Mouse (Mus musculus) urinary bladder, adult 2 months (tissue): Measurements from ENCODE around the gene Cisd3. TPM values are rescaled to one million over a fixed set of nuclear protein-coding genes. Genes with fewer than 3 reads are reported as not detected.
A peak's percentile ranks its signal among the peaks of the same experiment; 100 is the strongest.

Experiments used
- DNase-seq: peaks from one replicate; pipeline ENCODE4 v3.0.0; 2022; ENCODE audit warnings: low spot score
- polyA plus RNA-seq: library from polyadenylated mRNA; depleted of rRNA; stranded (reverse); fragments of >200 nt; gene quantifications from 2 replicates; pipeline ENCODE4 v1.2.3, GENCODE M21; 2012

The Cisd3 gene
- polyA plus RNA-seq, 1 experiment = 55.7 TPM

DNA sequence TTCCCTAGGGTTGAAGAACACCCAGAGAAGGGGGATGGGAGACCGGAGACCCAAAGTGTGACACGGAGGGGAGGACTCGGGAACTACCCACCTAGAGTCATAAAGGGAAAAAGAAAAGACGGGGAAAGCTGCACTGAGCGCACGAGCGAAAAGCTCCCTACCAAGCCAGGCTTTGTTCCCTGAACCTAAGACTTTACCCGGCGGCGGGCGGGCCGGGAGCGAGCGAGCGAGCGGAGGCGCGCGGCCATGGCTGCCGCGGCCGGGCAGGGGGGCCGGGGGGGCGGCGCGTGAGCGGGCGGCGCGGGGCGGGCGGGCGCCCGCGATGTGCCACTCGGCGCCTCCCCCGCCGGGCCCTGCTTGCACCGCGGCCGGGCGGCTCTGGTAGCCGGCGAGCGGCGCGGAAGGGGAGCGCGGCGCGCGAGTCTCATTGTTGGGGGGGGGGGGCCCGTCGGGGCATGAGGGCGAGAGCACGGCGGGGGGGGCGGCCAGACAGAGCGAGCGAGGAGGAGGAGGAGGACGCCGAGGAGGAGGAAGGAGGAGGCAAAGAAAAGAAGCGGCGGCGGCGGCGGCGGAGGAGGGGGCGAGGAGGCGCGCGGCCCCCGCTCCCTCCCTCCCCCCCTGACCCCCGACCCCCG lies 22.6 kb upstream of the Cisd3 start, which contains the start of gene Mllt6:
Mllt6 (plus strand) TSS at position 522 of the 635 bp plus-strand sequence.
- DNase-seq = peak; percentile 57

DNA sequence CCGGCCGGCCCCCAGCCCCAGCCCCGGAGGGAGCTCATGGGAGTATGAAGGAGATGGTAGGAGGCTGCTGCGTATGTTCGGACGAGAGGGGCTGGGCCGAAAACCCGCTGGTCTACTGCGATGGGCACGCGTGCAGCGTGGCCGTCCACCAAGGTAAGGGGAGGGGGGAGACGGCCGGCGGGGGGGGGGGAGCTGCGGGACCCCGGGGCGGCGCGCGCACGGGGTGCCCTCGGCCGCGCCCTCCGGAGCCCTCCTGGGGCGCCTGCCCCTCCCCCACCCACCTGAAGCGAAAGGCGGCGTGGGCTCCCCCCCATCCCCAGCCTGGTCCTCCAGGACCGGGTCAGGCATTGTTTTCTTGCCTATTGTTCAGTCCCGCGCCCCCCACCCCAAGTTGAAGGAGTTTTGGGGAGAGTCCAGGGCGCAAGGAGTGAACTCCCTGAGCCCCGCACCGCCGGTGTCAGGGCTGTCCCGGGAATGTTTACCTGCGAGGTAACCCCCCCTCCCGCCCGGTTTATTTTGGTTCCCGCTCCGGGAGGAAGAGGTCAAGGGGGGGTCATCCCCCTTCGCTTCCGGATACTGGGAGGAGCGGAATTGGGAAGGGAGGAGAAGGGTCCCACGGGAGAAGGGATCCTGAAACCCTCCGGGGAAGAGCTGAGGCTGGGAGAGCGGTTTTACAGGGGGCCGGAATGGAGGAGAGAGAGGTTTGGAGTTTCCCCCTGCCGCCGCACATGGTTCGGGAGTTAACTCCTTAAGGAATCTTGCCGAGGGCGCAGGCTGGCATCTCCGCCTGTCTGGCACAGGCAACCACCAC lies 21.9 kb upstream of the Cisd3 start:
- no peak for DNase-seq

DNA sequence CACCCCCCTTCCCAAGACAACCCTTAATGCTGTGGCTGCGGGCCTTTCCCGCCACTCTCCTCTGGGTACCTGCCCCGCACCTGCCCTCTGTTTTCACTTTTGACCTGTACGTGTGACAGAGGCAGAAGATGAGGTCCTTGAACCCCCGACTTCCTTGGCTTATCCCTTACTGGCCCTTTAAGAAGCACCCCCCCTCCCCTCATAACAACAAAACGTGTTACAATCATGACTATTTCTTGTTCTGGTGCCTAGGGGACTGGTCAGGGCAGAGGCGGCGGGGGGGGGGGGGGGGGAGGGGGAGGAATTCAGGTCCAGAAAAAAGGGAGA lies 21.3 kb upstream of the Cisd3 start:
- DNase-seq = no peak

DNA sequence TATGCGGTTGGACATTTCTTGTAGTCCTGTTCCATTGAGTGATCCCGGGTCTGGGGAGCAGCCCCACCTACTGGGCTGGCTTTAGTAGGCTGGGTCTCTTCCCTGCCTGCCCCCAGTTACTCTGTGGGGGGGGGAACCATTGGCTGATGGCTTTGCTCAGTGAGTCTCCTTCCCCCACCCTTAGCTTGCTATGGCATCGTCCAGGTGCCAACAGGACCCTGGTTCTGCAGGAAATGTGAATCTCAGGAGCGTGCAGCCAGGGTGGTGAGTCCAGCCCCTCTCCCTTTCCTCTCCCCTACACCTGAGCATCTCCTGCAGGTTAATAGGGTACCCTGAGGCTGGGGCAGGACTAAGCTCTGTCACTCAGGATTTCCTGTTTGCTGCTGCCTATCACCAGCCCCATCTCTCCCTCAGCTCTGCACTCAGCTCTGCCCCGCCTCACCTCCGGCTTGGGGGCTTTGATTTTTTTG lies 20.8 kb upstream of the Cisd3 start:
- DNase-seq = no peak

DNA sequence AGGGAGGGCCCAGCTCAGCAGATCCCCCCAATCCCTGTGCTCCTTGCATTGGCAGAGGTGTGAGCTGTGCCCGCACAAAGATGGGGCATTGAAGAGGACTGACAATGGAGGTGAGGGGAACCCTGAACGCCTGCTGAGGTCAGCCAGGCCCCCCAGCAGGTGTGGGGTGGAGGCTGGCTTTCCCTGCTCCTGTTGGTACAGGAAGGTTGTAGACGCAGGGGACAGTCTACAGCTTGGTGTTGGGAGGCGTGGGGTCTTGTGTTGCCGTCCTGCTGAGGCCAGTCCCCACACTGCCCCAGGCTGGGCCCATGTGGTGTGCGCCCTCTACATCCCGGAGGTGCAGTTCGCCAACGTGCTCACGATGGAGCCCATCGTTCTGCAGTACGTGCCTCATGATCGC lies 20.2 kb upstream of the Cisd3 start:
- DNase-seq = no peak

DNA sequence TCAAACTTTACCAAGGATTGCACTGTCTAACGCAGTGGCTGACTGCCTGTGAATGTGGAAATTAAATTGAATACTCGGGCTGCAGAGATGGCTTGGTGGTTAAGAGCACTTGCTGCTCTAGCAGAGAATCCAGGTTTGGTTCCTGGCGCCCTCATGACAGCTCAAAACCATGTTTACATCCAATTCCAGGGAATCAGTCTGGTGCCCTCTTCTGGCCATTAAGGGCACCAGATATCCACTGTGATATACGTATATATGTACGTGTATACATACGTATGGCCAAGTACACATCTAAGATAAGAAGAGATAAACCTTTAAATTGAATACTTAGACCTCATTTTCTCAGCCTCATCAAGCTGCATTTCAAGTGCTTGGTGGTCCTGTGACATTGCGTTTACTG lies 19.4 kb upstream of the Cisd3 start:
- DNase-seq = no peak

DNA sequence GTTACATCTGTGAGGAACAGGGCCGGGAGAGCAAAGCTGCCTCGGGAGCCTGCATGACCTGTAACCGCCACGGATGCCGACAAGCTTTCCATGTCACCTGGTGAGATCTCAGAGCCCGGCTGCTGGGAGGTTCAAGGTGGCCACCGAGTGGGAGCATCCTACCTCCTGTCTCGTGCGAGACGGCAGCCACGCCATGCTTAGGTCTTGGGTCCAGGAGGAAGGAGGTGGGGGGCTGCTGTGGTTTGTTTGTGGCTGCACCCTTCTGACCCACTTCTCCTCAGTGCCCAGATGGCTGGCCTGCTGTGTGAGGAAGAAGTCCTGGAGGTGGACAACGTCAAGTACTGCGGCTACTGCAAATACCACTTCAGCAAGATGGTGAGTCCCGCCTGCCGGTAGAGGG lies 18.8 kb upstream of the Cisd3 start:
- DNase-seq = no peak

DNA sequence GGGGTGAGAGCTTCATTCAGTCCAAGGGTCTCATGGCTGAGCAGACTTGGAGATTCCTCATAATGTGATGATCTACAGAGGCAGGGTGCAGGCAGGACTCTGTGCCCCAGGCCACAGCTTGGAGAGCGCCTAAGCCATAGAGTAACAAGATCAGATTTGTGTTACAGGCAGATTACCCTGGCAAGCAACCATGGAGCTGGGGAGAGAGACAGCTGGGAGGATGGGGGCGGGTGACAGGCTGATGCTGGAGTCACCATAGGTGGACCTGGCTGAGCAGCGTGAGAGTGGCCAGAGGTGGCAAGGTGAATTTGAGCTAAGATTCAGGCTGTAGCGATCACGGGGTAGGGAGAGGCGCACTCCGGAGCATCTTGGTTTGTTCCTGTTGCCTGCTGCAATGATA lies 17.5 kb upstream of the Cisd3 start:
- DNase-seq = no peak

DNA sequence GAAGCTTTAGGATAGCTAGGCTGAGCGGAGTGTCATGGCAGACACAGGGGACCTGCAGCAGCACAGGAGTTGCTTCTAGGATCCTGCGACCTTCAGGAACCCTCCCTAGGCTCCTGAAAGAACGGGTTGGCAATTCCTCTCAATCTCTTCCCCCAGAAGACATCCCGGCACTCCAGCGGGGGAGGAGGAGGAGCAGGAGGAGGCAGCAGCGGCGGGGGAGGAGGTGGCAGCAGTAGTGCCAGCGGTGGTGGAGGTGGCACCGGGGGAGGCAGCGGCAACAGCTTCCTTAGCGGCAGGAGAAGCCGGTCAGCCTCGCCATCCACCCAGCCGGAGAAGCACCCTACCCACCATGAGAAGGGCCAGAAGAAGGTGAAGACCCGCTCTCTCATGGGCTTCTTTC lies 16.4 kb upstream of the Cisd3 start:
- DNase-seq = no peak

DNA sequence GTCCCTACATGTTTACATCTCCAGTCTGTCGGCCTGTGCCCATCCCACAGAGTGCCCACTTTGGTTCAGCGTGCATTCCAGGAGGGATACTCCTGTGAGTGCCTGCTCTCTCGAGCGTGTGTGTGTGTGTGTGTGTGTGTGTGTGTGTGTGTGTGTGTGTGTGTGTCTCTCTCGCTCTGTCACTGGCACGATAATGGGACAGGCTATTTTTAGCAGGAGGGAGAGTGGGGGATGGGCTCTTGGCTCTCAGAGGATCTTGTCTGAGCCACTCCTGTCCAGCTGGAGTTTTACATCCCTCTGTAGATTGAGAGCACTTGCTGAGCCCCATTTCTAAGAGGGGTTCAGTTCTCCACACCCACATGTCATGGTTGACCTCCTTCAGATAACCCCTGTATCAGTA lies 15.8 kb upstream of the Cisd3 start:
- no peak for DNase-seq

DNA sequence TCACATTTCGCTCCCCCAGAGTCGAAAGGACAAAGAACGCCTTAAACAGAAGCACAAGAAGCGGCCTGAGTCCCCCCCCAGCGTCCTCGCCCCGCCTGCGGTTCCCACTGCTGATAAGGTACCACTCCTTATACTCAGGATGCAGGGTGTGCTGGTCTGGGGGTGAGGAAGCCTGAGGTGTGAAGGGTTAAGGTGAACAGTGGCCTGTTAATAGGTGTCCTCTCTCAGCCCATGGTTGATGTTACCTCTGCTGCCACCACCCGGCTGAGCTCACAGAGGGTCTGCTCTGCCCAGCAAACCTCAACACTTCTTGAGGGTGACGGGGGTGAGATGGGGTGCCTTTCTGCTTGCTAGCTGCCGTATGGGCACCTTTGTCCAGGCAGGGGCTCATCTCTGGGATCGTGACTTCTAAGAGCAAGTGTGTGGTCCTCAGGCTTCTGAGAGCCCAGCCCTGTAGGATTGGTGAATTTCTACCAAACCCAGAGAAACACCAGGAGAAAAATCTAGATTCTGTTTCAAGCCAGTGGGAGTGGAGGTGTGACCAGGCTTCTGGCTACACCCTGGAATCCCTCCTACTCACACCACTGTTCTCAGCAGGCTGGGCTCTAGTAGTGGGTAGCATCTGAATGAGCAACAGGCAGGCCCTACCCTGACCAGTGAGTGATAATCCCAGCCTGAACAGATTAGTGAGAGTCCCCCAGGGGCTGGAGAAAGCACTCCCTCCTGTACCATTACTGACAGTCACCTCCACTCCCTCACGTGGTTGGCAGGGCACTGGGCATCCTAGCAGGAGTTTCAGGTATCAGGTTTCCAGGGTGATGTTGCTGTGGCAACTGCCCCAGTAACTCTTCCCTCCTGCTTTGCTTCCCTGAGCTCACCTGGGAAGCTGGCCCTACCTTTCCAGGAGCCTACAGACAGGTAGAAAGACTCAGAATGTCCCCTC lies 15.1 kb upstream of the Cisd3 start:
- no peak for DNase-seq

DNA sequence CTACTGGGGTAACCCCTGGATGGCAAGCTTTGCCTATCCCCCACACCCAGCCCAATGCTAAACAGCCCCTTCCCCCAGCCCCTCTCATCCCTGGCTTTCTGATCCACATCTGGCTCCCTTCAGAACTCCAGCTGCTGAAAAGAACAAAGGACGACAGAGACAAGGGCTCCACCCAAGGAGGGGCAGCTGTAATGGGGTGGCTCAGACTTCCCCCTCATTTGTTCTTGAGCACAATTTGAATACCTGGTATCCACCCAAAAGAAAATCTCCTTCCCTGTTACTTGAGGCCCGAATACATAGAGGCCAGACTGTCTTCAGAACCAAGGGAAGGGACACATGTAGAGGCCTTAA lies 14.5 kb upstream of the Cisd3 start:
- no peak for DNase-seq

DNA sequence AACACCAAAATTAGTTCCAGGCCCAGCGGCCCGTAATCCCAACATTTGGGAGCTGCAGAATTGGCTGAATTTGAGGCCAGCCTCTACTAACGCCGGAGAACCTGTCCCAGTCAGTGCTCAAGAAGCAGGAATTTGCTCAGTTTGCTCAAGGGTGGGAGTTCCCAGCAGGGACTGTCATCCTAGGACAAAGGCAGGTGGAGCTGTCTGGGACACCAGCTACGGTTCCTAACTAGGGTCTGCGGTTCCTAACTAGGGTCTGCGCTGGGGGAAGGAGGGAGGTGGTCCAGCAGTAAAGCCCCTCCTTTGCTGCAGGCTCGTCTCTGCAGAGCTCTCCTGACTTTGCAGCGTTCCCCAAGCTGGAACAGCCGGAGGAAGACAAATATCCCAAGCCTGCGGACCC lies 12.5 kb upstream of the Cisd3 start:
- DNase-seq = no peak

DNA sequence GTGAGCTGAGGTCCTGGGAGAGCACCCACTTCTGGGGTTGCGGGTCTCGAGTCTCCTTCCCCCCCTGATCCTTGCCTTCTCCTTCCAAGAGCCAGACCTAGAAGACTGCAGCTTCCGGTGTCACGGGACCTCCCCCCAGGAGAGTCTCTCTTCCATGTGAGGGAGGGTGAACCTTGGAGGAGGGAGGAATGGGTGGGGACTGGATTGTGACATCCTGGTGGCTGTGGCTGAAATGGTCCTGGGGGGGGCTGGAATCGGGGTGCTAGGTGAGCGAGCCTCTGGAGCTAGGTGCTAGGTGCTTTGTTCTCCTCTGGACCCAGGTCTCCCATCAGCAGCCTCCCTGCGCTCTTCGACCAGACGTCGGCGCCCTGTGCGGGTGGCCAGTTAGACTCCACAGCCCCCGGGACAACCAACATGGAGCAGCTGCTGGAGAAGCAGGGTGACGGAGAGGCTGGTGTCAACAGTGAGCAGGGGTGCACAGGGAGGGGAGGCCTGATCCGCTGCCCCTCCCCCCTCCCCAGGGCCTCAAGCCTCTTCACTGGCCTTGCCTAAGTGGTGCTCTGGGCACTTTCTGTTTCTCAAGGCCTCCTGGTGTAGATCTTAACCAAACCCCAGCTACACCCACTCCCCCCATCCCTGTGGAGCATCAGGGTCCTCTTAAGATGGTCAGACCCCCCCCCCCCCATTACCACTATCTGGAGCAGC lies 9.4 kb upstream of the Cisd3 start:
- no peak for DNase-seq

DNA sequence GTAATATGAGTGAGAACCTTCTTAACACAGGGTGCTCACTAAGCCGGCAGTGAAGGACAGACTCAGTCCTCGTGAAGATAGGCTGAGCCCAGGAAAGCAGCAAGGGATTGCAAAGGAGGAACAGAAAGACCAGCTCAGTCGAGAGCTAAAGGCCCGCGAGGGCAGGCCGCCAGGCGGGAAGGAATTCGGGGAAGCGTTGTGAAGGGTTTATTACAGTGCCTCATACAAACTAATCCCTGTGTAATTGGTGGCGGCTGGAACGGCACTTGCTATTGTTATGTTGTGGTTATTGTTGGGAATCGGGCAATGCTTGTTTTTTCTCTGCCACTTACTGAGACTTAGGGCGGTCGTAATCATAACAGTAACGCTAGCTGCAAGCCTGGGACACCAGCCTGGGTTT lies 8.2 kb upstream of the Cisd3 start:
- DNase-seq = no peak

DNA sequence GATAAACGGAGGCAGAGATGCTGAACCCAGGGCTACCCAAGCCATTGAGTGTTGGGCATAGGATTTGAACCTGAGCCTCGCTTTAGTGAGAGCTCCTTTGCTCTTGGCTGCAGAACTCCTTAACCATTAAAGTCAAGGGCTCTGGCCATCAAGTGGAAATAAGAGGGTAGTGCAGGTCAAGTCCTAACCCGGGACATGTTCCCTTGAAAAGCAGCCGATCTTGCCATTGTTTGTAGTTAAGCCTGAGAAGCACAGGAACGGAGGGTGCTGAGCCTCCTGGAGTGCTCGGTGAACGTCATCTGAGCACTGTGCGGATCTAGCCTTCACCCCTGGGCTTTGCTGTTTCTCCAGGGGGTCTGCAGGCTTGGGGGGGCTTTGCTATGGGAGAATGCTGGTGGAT lies 7.8 kb upstream of the Cisd3 start:
- no peak for DNase-seq

DNA sequence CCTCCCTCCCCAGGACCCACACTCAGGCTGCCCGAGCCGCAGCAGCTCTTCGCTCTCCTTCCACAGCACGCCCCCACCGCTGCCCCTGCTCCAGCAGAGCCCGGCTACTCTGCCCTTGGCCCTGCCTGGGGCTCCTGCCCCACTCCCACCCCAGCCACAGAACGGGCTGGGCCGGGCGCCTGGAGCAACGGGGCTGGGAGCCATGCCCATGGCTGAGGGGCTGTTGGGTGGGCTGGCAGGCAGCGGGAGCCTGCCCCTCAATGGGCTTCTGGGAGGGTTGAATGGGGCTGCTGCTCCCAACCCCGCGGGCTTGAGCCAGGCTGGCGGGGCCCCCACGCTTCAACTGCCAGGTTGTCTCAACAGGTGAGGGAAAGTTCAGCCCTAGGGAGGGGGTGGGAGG lies 7.3 kb upstream of the Cisd3 start:
- no peak for DNase-seq

DNA sequence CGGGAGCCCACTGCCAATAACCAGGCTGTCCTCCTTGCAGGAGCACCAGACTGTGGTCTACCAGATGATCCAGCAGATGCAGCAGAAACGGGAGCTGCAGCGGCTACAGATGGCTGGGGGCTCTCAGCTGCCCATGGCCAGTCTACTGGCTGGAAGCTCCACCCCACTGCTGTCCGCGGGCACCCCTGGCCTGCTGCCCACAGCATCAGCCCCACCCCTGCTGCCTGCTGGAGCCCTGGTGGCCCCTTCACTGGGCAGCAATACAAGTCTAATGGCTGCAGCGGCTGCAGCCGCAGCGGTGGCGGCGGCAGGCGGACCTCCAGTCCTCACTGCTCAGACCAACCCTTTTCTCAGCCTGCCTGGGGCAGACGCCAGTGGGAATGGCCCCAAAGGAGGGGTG lies 5.2 kb upstream of the Cisd3 start:
- DNase-seq = no peak

DNA sequence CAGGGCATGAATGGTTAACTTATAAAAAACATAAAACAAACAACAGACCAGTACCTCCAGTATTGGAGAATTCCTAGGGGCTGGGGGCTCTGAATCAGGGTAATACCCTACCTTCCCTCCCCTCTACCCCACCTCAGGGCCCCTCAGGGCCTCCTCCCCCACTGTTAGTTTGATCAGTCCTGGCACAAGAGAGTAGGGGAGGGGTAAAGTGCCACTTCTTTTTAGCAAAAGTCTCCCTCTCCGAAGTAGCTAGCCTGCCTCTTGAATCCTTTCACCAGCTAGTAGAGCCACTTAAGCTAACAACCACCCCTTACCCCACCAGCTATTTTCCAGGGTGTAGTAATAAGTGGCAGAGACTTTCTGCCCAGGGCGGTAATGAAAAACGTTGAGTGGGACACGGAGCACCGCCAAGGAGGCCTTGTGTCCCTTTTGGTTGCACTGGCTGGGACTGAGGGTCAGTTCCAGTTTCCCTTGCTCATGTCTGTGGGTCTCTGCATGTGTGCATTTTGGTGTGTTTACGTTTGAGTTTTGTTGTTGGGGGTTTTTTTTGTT lies 3.0 kb upstream of the Cisd3 start:
- DNase-seq = no peak

DNA sequence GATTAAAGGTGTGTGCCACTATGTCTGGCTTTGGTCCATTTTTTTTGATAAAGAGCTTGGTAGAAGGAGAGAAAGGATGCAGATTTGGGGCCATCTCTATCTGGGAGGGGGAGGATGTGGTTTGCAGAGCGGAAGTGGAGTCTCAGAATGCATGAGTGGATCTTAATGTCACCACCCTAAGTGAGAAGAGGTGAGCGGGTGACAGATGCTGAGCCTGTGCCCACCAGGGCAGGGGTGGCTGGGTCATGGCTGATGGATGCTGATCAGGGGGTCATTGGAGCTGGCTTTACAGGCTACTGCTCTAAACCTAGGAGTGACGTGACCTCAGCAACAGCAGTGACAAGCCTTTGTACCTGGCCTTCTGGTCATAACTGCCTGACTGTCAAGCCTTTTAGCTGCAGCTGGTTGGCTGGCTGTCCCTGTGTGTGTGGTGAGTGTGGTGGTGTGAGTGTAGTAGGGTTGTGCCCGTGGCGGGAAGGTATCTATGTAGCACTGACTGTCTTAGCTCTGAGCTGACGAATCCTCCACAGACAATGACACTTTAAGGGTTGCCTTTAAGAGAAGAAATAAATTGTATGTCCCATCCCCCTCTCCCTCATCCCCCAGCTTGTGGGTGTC lies 1.5 kb upstream of the Cisd3 start:
- DNase-seq = no peak

DNA sequence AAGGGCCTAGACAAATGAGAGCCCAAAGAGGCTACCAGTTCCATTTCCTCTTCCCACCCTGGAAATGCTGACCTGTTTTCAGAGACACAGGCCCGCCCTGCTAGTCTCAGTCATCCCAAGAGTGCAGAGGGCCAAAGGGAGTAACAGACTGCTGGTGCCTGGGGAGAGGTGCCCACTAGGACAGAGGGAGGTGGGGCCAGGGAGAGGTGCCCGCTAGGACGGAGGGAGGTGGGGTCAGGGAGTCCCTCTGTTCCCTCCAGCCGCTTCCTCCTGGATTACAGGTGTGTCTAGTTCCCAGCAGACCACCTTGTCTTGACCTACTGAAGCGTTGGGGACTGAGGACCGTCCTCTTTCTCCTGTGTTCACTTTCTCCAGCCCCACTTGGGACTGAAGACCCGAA lies 860 bp upstream of the Cisd3 start:
- DNase-seq = no peak
